Mouse (Mus musculus) heart, postnatal 0 days (tissue): ENCODE measurements at regions not wholly inside any gene's neighbourhood (a gene's known extent, or its start where the extent isn't known, plus 50 kb on each side); places are given as distances from the start of the nearest gene placed in this dataset.

Experiments used
- ATAC-seq: fragments of 200-750 bp; cut with Nextera tagmentation; 2 replicates; pipeline ENCODE4 v1.8.0; 2017; ENCODE audit warnings: low read depth, moderate number of reproducible peaks, moderate library complexity; ENCODE audit not compliant: insufficient read depth
- DNase-seq: peaks from one replicate; pipeline ENCODE4 v3.0.0-alpha.2; 2016; ENCODE audit warnings: low spot score
- H3K27ac ChIP-seq: fragments of 300-500 bp; sonication (generic); 2 replicates; pipeline ENCODE4 v1.5.1; 2014; ENCODE audit warnings: low read depth, mild to moderate bottlenecking
- H3K27me3 ChIP-seq: fragments of 300-500 bp; sonication (generic); 2 replicates; pipeline ENCODE4 v1.6.1; 2014; ENCODE audit warnings: low read length, mixed read lengths; ENCODE audit not compliant: control insufficient read depth, insufficient read depth
- H3K36me3 ChIP-seq: fragments of 300-500 bp; sonication (generic); replicated peaks from 2 replicates; pipeline ENCODE4 v1.6.1; 2014; ENCODE audit warnings: low read length, mixed read lengths; ENCODE audit not compliant: control insufficient read depth, insufficient read depth
- H3K4me1 ChIP-seq: fragments of 300-500 bp; sonication (generic); 2 replicates; pipeline ENCODE4 v1.6.1; 2014; ENCODE audit warnings: antibody characterized with exemption; ENCODE audit not compliant: control insufficient read depth, insufficient read depth
- H3K4me2 ChIP-seq: fragments of 300-500 bp; sonication (generic); 2 replicates; pipeline ENCODE4 v1.6.1; 2014; ENCODE audit warnings: low read depth, mild to moderate bottlenecking, low read length, moderate library complexity
- H3K4me3 ChIP-seq: fragments of 300-500 bp; sonication (generic); 2 replicates; pipeline ENCODE4 v1.5.1; 2014; ENCODE audit warnings: low read depth, low read length
- H3K9ac ChIP-seq: fragments of 300-500 bp; sonication (generic); replicated peaks from 2 replicates; pipeline ENCODE4 v1.6.1; 2014; ENCODE audit warnings: low read depth, low read length, mixed read lengths
- H3K9me3 ChIP-seq: fragments of 300-500 bp; sonication (generic); replicated peaks from 2 replicates; pipeline ENCODE4 v1.6.1; 2016; ENCODE audit warnings: low read length; ENCODE audit not compliant: control insufficient read depth
- CTCF ChIP-seq: IDR thresholded peaks from 2 replicates; pipeline ENCODE4 v1.5.1; 2016; ENCODE audit warnings: antibody characterized with exemption, control low read depth, low read depth
- EP300 ChIP-seq: IDR thresholded peaks from 2 replicates; pipeline ENCODE4 v1.6.1; 2016; ENCODE audit warnings: antibody characterized with exemption, low read depth
- whole genome bisulfite sequencing: fragments of 180-500 bp; shearing (Covaris S2); extraction: QIAGEN DNeasy Blood & Tissue Kit; methylation state at CpG from one replicate; pipeline ENCODE4 v1.1.7; 2014; 5-methylcytosine and 5-hydroxymethylcytosine counted together

DNA sequence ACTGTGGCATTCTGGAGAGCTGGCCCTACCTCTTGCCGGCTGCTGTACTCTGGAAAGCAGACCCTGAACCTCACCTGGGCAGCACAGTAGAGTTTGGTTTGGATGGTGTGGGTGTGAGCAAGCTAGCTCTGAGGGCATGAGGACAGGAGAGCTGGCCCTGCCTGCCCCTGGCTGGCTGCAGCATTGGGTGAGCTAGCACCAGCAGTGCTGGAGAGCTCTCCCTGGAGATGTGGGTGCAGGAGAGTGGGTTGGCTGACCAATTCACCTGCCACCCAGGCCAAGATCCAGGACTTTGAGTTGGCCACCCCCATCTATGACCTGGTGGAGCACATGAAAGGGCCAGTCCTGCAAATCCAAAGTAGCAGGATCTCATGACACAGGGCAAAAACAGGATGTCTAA, 124.3 kb upstream of the Tcf21 start:
- DNase-seq (no peak), ATAC-seq (no peak)
- no peaks in the 10 kb centered on the region for H3K36me3 ChIP-seq
- no peak overlapping the region for H3K27ac ChIP-seq
- no peaks in the 10 kb centered on the region for H3K27me3 ChIP-seq
- no peak overlapping the region for H3K4me2 ChIP-seq
- no peaks in the 10 kb centered on the region for H3K4me1 ChIP-seq
- 88% methylated on average over 1 of the region's 1 CpGs for WGBS
- no peak for TF ChIP-seq EP300
- no peak for TF ChIP-seq CTCF
- H3K4me3 ChIP-seq: no peak overlapping the region
- no peaks in the 10 kb centered on the region for H3K9me3 ChIP-seq
- H3K9ac ChIP-seq: no peak overlapping the region

DNA sequence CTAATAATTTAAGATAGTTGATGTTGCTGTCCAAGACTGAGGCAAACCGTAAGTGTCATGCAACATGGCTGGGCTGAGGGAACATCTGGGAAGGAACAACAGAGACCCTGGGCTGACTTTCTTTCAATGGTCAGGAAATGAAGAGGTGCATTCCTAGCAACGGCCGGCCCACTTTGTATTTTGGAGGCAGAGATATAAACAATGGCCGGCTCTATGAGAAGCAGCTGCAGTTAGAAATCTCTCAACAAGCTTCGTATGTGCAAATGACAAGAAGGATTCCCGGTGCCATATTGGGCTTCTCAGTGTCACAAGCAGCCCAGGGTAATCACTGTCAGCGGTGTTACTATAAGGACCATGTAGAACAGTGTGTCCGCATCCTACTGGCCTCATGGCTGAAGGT, 108.0 kb upstream of the Tcf21 start:
- WGBS: 75% methylated on average over 8 of the region's 8 CpGs
- ATAC-seq: no peak

DNA sequence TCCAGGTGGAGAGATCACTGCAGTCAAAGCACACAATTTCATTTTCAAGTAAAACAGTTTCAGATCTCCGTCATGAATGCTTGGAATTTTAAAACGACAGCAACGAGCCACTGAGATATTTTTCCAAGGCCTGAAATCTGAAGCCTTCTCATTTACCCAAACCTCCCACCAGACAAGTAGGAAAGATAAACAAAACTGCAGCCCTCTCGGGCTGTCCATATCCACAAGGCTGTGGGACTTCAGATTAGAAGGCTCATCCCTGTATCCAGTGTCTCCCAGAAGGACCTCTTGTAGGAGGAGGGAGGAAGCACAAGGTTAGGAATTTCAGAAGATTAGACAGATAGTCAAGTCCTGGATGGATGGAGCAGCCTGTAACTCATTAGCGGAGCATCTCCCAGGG, 106.1 kb upstream of the Tcf21 start:
- Histone ChIP-seq H3K4me3 (no peak overlapping the region), H3K4me1 (no peaks in the 10 kb centered on the region), H3K27ac (no peak overlapping the region), H3K9me3 (no peaks in the 10 kb centered on the region), H3K36me3 (no peaks in the 10 kb centered on the region), H3K27me3 (no peaks in the 10 kb centered on the region), H3K4me2 (no peak overlapping the region), H3K9ac (no peak overlapping the region)
- TF ChIP-seq CTCF: no peak
- WGBS: 10% methylated on average over 5 of the region's 5 CpGs
- ATAC-seq (no peak), DNase-seq (no peak)

More for the DNA sequence above, 108.0 kb upstream of the Tcf21 start:
- no peak overlapping the region for H3K9ac ChIP-seq
- no peak overlapping the region for H3K4me2 ChIP-seq
- no peak overlapping the region for H3K27ac ChIP-seq
- no peak for DNase-seq
- H3K36me3 ChIP-seq: no peaks in the 10 kb centered on the region
- no peak overlapping the region for H3K4me3 ChIP-seq
- no peaks in the 10 kb centered on the region for H3K27me3 ChIP-seq
- no peak for TF ChIP-seq CTCF
- no peak for TF ChIP-seq EP300
- no peaks in the 10 kb centered on the region for H3K9me3 ChIP-seq
- H3K4me1 ChIP-seq: no peaks in the 10 kb centered on the region

DNA sequence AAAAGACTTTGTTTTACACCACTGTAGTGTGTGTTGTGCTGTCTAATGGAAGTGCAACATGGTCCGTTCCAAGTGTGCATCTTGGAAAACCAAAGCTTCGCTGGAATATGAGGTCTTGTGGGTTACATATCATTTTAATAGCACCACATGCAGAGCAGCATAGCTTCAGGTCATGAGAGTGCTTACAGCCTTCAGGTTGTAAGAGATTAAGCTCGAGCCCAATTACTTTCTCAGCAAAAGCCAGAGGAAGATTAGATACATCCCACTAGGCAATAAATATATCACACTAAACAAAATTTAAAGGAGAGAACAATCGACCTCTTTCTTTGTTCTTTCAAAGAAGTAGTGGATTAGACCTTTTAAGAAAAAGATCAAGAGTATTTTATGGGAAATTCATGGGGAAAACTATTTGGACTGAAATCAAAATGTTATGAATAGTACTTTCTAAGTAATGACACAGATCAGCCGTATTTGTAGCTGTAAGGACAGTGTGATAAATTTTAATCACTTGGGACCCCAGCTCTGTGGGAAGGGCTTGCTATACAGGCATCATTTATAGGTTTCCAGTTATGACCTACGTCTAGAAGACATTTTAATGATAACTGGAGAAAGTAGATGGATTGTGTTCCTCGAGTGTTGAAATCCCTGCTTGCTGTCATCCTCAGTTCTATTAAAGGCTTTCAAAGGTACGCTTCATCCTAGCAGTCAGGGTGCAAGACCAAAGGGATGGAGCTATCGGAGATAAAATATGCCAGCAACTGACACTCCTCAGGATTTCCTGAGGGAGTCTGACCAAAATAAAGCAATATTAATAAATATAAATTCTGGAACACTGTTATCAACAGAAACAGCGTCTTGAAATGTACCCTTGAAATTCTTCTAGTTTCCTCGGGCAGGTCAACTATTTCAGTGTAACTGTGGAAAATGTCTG, 101.3 kb upstream of the Tcf21 start:
- Histone ChIP-seq H3K4me1 (no peaks in the 10 kb centered on the region), H3K9me3 (no peaks in the 10 kb centered on the region), H3K9ac (no peak overlapping the region), H3K4me3 (no peak overlapping the region), H3K36me3 (no peaks in the 10 kb centered on the region), H3K27me3 (no peaks in the 10 kb centered on the region), H3K4me2 (no peak overlapping the region), H3K27ac (peak overlapping the region; percentile 46; the same call in 1 of the 2 replicates)
- TF ChIP-seq CTCF: no peak
- TF ChIP-seq EP300: no peak
- no peak for ATAC-seq
- WGBS: 55% methylated on average over 11 of the region's 11 CpGs
- no peak for DNase-seq

DNA sequence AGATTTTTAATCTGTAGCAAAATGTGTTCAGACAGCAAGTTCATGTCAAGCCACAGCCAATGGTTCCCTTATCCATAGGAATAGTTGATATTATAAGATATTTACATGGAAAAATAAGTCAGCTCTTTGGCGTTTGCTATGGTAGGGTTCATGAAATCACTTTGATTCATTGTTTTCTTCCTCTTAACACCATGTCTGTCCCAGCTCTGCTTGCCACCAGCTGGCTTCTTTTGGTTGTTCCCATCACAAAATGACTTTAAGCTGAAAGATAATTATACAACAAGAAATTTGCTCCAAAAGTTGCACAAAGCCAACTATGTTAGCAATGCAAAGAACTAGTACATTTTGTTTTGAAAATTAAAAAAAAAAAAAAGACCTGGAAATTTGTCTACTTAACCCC, 99.9 kb upstream of the Tcf21 start:
- H3K27ac ChIP-seq: peak overlapping the region; percentile 39; the same call in 1 of the 2 replicates
- H3K9ac ChIP-seq: no peak overlapping the region
- no peaks in the 10 kb centered on the region for H3K27me3 ChIP-seq
- 62% methylated on average over 1 of the region's 1 CpGs for WGBS
- H3K4me1 ChIP-seq: no peaks in the 10 kb centered on the region
- no peak overlapping the region for H3K4me3 ChIP-seq
- peak; percentile 16 for DNase-seq
- H3K4me2 ChIP-seq: no peak overlapping the region
- ATAC-seq: no peak
- no peaks in the 10 kb centered on the region for H3K36me3 ChIP-seq
- TF ChIP-seq EP300 (no peak), CTCF (no peak)
- no peaks in the 10 kb centered on the region for H3K9me3 ChIP-seq

DNA sequence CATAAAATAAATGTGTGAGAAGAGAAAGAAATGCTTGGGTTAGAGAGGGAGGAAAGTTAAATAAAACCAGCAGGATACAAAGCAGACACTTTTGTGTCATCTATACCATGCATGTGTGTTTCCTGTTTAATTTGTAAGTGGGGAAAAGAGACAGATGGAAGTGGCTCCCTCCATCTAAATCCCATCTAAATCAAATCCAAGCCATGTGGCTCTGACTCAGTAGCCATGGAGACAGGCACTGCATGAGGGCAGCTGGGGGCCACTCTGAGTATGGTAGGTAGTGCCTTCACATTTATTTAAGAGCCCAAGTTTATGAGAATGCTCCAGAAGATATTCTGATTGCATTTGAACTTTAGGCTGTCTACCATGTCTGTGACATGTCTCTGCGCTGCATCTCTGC, 97.8 kb upstream of the Tcf21 start:
- DNase-seq (no peak), ATAC-seq (no peak)
- Histone ChIP-seq H3K36me3 (no peaks in the 10 kb centered on the region), H3K4me1 (no peaks in the 10 kb centered on the region), H3K27me3 (no peaks in the 10 kb centered on the region), H3K9me3 (no peaks in the 10 kb centered on the region), H3K4me3 (no peak overlapping the region), H3K4me2 (no peak overlapping the region), H3K9ac (no peak overlapping the region), H3K27ac (no peak overlapping the region)
- TF ChIP-seq EP300 (no peak), CTCF (no peak)
- WGBS: 88% methylated on average over 1 of the region's 1 CpGs
